ENCODE assay signal across 11 mouse cellular contexts in the genomic region with DNA sequence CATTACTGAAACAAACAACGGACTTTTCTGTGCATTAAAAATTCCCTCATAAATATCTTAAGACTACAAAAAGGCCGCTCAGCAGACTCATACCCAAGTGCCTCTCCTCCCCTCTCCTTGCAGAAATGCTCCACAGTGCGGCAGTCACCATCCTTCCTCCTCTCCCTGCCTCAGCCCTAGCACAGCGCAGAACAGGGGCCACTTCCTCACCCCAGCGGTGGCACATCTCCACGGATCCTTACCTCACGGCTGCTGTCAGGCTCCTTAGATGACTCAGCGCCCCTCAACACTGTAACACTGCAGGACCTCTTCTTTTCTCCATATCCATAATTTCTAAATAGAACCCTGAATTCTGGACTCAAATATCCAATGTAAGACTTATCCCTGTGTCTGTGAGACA. TPM values are rescaled to one million over a fixed set of nuclear protein-coding genes. Genes with fewer than 3 reads are reported as not detected.
DNase-seq lines count a peak whose midpoint lies in the region; TF ChIP-seq lines count a peak whose summit lies in the region.
"Had no signal": no experiment of that assay in that cellular context is flagged by ENCODE, and none has a peak within 500 bp of the region (broad histone marks: within the 10 kb centered on the region; RNA-seq: fewer than 3 reads in every experiment).

No protein-coding gene starts in this region.

- no peak overlapping the region for H3K9ac ChIP-seq in liver, adult 2 months (ENCODE audit: low read depth, low read length)
- H3K9ac ChIP-seq: embryonic facial prominence, embryonic 15.5 days had no signal

- 33% methylated on average over 8 of the region's 8 CpGs for WGBS in lung, adult 2 months
- 65% methylated on average over 8 of the region's 8 CpGs for WGBS in liver, adult 2 months

- no peaks in the 10 kb centered on the region for H3K27me3 ChIP-seq in liver, adult 2 months (ENCODE audit: control insufficient read depth, insufficient read depth, low read length)
- H3K27me3 ChIP-seq in splenic B cell, adult 2 months (ENCODE audit: control insufficient read depth, insufficient read depth, low read length, poor library complexity, severe bottlenecking): no peaks in the 10 kb centered on the region; the same call in 1 of the 2 replicates
- H3K27me3 ChIP-seq: embryonic facial prominence, embryonic 15.5 days had no signal

- 0 out of 2 replicates have a peak, but pooled peaks have one; percentile 7 for TF ChIP-seq CTCF in lung, adult 2 months (IDR thresholded peaks at IDR 0.05; ENCODE audit: insufficient read depth, low read length)
- peak; percentile 28; the same call in 1 of the 2 replicates for TF ChIP-seq CTCF in liver, adult 2 months (IDR thresholded peaks at IDR 0.05; ENCODE audit: low read depth, low read length)

- no peaks in the 10 kb centered on the region for H3K36me3 ChIP-seq in liver, adult 2 months (ENCODE audit: control insufficient read depth, insufficient read depth, low read length)
- H3K36me3 ChIP-seq in splenic B cell, adult 2 months (ENCODE audit: control insufficient read depth, insufficient read depth, low read length, poor library complexity, severe bottlenecking): no peaks in the 10 kb centered on the region
- H3K36me3 ChIP-seq: embryonic facial prominence, embryonic 15.5 days had no signal

- peaks cover 19% of the 10 kb centered on the region for H3K4me1 ChIP-seq in lung, adult 2 months (ENCODE audit: control insufficient read depth, insufficient read depth, low read length)
- peaks cover 41% of the 10 kb centered on the region for H3K4me1 ChIP-seq in liver, adult 2 months (ENCODE audit: control insufficient read depth, insufficient read depth, low read length)

- H3K27ac ChIP-seq in liver, adult 2 months (replicated peaks; ENCODE audit: insufficient read depth, low read depth, low read length): no peak overlapping the region
- H3K27ac ChIP-seq: embryonic facial prominence, embryonic 15.5 days had no signal

- no peak overlapping the region for H3K4me3 ChIP-seq in lung, adult 2 months (replicated peaks; ENCODE audit: extremely low read depth, low read depth, low read length)
- H3K4me3 ChIP-seq in liver, adult 2 months (ENCODE audit: insufficient read depth, low read depth, low read length): no peak overlapping the region
- H3K4me3 ChIP-seq: embryonic facial prominence, embryonic 15.5 days had no signal

- TF ChIP-seq POLR2A in lung, adult 2 months (IDR thresholded peaks at IDR 0.05; ENCODE audit: borderline replicate concordance, extremely low read depth, low read depth, low read length): no peak
- no peak for TF ChIP-seq POLR2A in liver, adult 2 months (IDR thresholded peaks at IDR 0.05; ENCODE audit: extremely low read depth, insufficient read depth, low read length)

- peaks cover 51% of the 10 kb centered on the region for H3K79me2 ChIP-seq in liver, adult 2 months (ENCODE audit: control insufficient read depth, insufficient read depth, low read length)

- DNase-seq in lung, adult 2 months: no peak
- no peak for DNase-seq in lung, postnatal 36 days
- DNase-seq in R1 (ENCODE audit: low read depth, low spot score): peak; percentile 41
- no peak for DNase-seq in liver, adult 2 months (ENCODE audit: extremely low read depth, low read depth, low spot score)
- DNase-seq in splenic B cell, adult 2 months (ENCODE audit: low read depth, low spot score): peak; percentile 67
- DNase-seq in left cerebral cortex, postnatal 4 days: no peak
- DNase-seq in urinary bladder, postnatal 14 days (ENCODE audit: low spot score): no peak
- no peak for DNase-seq in spleen, adult 12 weeks (ENCODE audit: low spot score)
- DNase-seq: kidney, postnatal 36 days; lung, postnatal 10 days had no signal

- intact Hi-C loops in left cerebral cortex, postnatal 4 days (cut with DNase I): no loop called here

RNA-seq across cellular contexts. Expression of a gene that starts 13.6 kb away (rescaled TPM):
- 14.0 and 19.6 TPM in 2 replicates for polyA plus RNA-seq in lung, adult 2 months (2012; rRNA removed)
- 56.1 and 62.7 TPM in 2 replicates for total RNA-seq in liver, adult 2 months (2014; rRNA removed)
- 10.7 and 11.3 TPM in 2 replicates for polyA plus RNA-seq in liver, adult 2 months (2012; rRNA removed)
- 100 to 1,000 TPM in 1 of 2 experiments, 10 to 100 TPM in 1; 98.9 to 122 TPM for total RNA-seq in left cerebral cortex, postnatal 4 days (2021)

Comparison
In these comparisons a context has a peak if more than half of its experiments do, and no peak if none do; other contexts are left out.
1. DNase-seq: peak in R1 (single experiment) and splenic B cell, adult 2 months (single experiment); none in lung, adult 2 months (single experiment), lung, postnatal 36 days (single experiment), liver, adult 2 months (single experiment), left cerebral cortex, postnatal 4 days (single experiment), urinary bladder, postnatal 14 days (single experiment) and spleen, adult 12 weeks (single experiment).